Mouse (Mus musculus): ENCODE measurements around the gene Tnnc1.

Tnnc1 gene

DNA sequence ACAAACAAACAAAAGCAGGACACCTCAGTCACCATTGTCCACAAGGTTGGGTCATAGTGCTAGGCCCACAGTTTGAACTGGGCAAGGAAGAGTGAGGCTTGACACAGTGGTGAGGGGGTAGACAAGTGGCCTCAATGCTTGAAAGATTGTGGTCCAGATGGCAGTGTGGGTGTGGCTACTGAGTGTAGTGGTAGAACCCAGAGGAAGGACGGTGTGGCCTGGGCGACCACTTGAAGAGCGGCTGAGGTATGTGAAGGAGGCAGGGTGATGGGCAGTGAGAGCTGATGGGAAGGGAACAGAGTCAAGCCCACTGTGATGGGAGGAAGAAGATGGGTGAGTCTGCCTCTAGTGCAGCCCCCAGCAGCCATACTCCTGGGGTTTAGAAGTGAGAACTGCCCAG, 6.6 kb downstream of the Tnnc1 start:
- DNase-seq (ENCODE audit: low read depth), result no peak

DNA sequence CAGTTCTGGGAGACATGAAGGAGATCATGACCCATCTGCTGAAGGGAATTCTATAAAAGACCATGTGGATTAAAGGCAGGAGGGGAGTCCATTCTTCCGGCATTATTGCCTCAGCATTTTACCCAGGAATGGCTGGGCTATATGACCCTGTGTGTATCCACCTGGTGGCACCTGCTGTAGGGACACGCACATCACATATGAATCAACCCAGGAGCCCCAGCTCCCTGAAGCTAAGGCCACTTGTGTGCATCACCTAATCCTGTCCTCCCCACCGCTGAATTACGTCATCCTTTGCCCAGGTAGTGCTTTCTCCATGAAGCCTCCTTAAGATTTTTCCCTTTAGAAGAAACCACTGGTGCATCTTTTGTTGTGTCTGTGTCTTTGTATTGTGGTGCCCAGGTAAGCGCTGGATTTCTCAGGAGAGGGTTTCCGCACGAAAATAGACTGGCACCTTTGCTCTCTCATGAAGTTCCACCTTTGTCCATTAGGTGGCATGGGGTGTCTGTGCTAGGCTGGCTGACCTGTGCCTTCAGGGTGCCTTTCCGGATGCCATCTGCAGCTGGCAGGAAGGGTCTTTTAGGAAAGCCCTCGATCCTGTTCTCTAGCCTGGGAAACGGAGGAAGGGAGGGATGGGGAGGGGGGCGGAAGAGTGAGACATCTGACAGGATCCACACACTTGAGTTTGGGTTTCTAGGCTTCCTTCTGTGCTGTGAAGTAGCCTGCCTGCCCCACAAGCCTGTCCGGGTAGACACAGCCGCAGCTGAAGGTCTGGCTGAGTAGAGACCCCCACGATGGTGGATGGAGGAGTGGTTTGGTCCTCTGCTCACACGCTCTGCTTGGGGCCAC, 7.3 kb downstream of the Tnnc1 start:
- peak; percentile 88 for DNase-seq (ENCODE audit: low read depth)

DNA sequence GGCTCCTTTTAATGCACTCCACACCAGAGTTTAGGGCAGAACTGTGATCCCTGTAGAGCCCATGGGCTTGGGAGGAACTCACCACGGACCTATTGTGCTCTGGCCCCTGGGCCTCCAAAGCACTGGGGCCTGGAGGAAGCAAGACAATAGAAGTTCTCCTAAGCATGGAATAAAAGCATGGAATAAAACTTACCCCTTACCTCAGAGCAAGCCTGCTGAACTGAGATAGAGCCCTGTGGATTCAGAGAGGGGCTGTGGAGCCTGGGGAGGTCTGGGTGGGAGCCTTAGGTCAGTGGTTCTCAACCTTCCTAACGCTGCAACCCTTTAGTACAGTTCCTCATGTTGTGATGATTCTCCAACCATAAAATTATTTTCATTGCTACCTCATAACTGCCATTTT, 8.7 kb downstream of the Tnnc1 start, which contains the start of gene Nisch:
Gene Nisch, minus strand, starts transcription at position 101 of the 400 bp plus-strand sequence.
- no peak for DNase-seq (ENCODE audit: low read depth)

GRCm38 (mm10) chr14:31217666-31218065, 9.6 kb downstream of the Tnnc1 start, which contains the start of gene Sema3g:
Gene Sema3g, plus strand, starts transcription at chr14:31217860.
- DNase-seq (ENCODE audit: low read depth), result no peak

DNA sequence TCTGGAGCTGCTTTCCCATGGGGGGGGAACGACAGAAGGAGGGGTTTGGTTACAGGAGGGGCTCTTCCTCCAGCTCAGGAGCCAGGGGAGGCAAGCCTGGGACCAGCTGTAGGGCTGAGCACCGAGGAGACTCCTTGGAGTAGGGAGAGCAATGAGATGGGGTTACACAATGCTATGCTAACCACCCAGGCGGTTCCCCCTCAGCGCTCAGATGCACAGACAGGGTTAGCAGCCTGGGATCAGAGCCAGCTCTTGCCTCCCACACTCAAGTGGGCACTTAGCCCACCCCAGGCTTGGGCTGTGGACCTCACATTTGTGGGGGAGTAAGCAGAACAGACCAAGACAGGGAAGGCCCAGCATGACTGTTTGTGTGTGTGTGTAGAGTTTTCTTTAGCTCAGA, 18.9 kb downstream of the Tnnc1 start:
- no peak for DNase-seq (ENCODE audit: low read depth)

GRCm38 (mm10) chr14:31228234-31228633, 20.1 kb downstream of the Tnnc1 start:
- no peak for DNase-seq (ENCODE audit: low read depth)

GRCm38 (mm10) chr14:31230442-31230841, 22.3 kb downstream of the Tnnc1 start:
- no peak for DNase-seq (ENCODE audit: low read depth)

DNA sequence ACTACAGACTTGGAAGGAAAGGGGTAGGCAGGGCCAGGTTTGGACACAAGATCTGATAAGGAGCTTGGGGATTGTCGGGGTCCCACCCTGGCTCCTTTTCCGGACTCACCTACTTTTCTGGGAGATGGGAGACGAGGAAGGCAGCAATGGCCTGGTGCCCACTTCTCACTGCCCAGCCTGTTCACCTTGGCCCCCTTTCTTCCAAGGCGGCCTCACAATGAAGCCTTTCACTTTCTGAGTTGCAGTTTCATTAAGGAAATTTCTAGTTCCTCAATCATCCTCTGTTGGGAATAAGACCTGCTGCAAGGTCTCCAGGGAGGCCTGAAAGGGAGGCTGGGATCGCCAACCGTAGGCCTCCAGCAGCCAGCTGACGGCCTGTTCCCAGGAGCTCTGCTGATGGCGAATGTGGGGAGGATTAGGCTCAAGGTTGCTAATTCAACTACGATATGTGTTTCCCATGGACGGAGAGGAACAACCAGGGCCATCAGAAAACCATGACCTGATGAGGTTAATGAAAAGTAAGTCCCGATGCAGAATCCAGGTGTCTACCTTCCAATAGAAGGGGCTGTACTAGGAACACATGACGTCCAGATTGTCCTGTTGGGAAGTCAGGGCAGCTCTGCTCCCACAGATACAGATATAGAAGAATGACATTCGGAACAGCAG, 24.4 kb downstream of the Tnnc1 start:
- DNase-seq (ENCODE audit: low read depth), result no peak

DNA sequence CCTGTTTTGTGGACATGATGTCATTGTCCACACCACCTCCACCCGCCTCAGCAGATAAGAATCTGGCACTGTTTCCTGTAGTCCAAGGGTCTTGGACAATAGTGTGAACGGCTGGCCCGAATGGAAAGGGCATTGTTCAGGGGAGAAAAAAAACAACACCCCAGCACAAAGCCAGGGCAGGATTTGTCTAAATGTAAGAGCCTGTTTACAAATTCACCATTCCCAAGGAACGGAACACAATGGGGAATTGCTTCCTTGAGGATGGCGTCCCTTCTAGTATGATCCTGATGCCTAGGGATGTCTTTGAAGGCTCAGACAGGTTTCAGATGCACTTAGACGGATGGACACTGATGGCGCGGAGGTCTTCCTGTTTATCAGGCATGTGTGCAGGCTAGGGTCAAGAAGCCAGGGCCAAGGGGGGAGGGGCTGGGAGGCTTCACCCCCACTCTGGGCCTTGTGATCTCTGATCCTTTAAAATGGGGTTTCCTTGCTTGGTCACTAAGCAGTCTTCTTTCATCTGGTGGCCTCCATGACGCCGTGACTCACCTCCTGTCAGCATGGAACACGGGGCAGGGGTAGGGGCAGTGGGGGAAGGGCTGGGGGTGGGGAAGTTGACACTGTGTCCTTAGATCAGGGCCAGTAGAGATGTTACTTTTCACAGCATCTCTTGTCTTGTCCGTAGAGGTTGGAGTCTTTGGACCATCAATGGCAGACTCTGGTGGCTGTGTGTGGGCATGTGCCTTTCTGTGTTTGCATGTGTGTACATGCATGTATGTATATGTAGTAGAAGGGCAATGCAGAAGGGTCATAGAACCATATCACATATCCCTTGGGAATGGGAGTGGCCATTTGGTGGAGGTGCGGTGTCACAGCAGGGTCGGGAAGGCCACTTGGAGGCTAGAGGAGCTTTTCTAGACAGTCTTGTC, 25.2 kb downstream of the Tnnc1 start:
- no peak for DNase-seq (ENCODE audit: low read depth)

DNA sequence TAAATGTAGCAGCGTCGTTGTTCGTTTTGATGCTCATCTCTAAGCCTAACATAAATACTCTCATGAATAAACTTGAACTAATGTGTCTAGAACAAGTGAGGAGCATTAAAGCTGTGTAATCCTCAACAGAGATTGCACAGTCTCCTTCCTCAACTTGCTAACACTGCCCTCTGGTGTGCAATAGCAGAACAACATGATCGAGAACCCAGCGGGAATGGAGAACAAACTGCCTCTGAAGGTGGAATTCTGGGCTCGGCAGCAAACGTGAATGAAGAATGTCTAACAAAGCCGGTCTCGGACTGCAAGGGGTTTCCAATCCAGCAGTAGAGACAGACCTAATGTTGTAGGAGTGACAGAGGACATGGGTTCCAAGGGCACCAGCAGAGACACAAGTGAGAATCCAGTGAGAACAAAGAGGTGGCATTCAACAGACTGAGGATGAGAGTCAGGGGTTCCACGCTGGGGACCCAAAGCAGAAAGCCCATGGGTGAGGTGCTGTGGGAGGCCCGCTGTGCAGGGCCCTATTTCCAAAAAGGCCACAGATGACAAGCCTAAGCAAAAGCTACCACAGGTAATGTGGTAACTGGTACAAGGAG, 26.0 kb downstream of the Tnnc1 start:
- DNase-seq (ENCODE audit: low read depth), result peak; percentile 82

- DNase-seq (ENCODE audit: low read depth), result no peak
These were observed 29.2 kb downstream of the Tnnc1 start for GRCm38 (mm10) chr14:31237101-31237882.

- DNase-seq (ENCODE audit: low read depth), result no peak
These were observed 32.4 kb downstream of the Tnnc1 start for GRCm38 (mm10) chr14:31240528-31240927.

DNA sequence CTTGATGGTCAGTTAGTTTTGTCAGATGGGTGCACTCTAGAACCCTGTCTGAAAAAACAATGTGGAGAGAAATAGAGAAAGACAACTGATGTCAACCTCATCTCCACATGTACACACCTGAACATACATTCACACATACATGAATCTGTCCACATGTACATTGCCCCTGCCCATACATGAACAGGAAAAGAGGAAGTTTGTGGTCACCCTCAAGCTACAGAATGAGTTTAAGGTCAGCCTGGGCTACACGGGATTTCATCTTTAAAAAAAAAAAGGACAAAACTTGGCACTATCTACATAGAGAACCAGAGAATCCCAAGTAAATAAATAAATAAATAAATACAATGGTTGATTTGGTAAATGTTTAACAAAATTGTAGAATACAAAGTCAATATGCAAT, 36.7 kb downstream of the Tnnc1 start:
- no peak for DNase-seq (ENCODE audit: low read depth)

- DNase-seq (ENCODE audit: low read depth), result no peak
These were observed 37.8 kb downstream of the Tnnc1 start for GRCm38 (mm10) chr14:31245946-31246345.

- DNase-seq (ENCODE audit: low read depth), result no peak
These were observed 40.3 kb downstream of the Tnnc1 start for GRCm38 (mm10) chr14:31248396-31248795.

DNA sequence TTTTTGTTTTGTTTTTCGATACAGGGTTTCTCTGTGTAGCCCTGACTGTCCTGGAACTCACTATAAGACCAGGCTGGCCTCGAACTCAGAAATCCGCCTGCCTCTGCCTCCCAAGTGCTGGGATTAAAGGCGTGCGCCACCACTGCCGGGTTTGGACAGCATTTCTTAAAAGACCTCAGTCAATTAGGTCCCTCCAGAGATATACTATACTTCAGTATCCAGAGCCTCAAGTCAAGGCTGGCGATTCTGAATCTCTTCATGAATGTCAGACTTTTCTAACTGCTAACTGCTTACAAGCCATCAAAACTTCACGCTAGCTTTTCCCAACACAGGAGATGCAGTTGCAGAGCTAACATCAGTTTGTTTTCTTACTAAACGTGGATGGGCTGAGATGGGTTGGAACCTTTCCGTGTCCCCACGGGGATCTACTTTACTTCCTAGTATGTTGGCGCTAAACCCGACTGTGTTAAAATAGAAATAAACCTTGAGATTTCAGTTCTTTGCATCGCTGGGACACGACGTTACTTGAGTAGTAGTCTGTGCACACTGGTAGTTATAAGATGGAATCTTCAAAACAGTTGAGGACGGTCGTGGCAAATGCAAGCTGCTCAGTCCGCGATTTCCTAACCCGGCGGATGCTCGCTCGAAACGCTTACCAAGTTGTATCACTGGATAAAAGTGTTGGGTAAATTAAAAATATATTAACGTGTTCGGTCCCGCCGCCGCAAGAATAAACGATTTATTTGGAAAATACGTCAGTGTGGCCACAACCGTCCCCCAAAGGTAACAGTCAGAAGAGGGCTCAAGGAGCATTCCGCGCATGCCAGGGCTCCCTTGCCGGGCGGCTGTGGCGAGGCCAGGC, 42.3 kb downstream of the Tnnc1 start:
- DNase-seq (ENCODE audit: low read depth), result no peak

- DNase-seq (ENCODE audit: low read depth), result peak; percentile 97
These were observed 43.0 kb downstream of the Tnnc1 start, which contains the start of the genes Phf7 and Bap1 for GRCm38 (mm10) chr14:31251084-31251604. Gene Phf7, minus strand, starts transcription at chr14:31251317. Gene Bap1, plus strand, starts transcription at chr14:31251450.

- DNase-seq (ENCODE audit: low read depth), result no peak
These were observed 43.5 kb downstream of the Tnnc1 start for GRCm38 (mm10) chr14:31251626-31252025.

DNA sequence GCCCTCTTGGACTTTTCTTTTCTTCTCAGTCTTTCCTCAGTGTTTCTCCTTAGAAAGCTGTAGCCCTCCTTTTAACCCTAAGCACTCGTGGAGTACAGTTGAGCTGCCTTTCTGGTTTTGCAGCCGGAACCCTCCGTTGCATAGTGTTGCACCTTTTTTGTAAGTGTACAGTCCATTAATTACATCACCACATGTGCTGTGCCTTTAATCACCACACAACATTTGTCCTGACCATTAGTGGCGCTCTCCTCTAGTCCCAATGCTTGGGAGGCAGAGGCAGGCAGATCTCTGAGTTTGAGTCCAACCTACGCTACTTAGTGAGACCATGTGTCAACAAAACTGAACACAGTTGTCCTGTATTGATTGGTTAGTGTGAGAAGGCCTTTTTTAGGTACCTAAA, 44.0 kb downstream of the Tnnc1 start:
- no peak for DNase-seq (ENCODE audit: low read depth)
